Comparison of ENCODE assay signal across 9 mouse cellular contexts in genomic region chr17:24723122-24723880, GRCm38 (mm10). TPM values are rescaled to one million over a fixed set of nuclear protein-coding genes. Genes with fewer than 3 reads are reported as not detected.
A peak's percentile ranks its signal among the peaks of the same experiment; 100 is the strongest.
DNase-seq lines count a peak whose midpoint lies in the region; ATAC-seq lines count a peak whose summit lies in the region.
"Had no signal": no experiment of that assay in that cellular context is flagged by ENCODE, and none has a peak within 500 bp of the region (broad histone marks: within the 10 kb centered on the region; RNA-seq: fewer than 3 reads in every experiment).

No protein-coding gene starts in this region.

- peak overlapping the region; percentile 77 for H3K4me3 ChIP-seq in erythroblast, embryonic 14.5 days (replicated peaks)
- H3K4me3 ChIP-seq in forebrain, embryonic 10.5 days, result peak overlapping the region; percentile 91
- peak overlapping the region; percentile 81 for H3K4me3 ChIP-seq in liver, embryonic 11.5 days (ENCODE audit: low read depth, low read length)

- peak overlapping the region; percentile 76 for H3K9ac ChIP-seq in liver, embryonic 11.5 days (ENCODE audit: low read depth, low read length)

- H3K4me2 ChIP-seq in liver, embryonic 11.5 days, result peak overlapping the region; percentile 80

- H3K27ac ChIP-seq in forebrain, embryonic 10.5 days, result peak overlapping the region; percentile 86
- H3K27ac ChIP-seq in liver, embryonic 11.5 days (ENCODE audit: low read depth, low read length), result peak overlapping the region; percentile 69

- no peaks in the 10 kb centered on the region for H3K9me3 ChIP-seq in erythroblast, embryonic 14.5 days (ENCODE audit: control insufficient read depth, low read length)
- no peaks in the 10 kb centered on the region for H3K9me3 ChIP-seq in forebrain, embryonic 10.5 days
- H3K9me3 ChIP-seq in liver, embryonic 11.5 days (ENCODE audit: control insufficient read depth, low read length), result no peaks in the 10 kb centered on the region

- H3K36me3 ChIP-seq in erythroblast, embryonic 14.5 days (ENCODE audit: control insufficient read depth), result peaks cover 22% of the 10 kb centered on the region
- H3K36me3 ChIP-seq in forebrain, embryonic 10.5 days (replicated peaks), result peaks cover 30% of the 10 kb centered on the region
- peaks cover 12% of the 10 kb centered on the region for H3K36me3 ChIP-seq in liver, embryonic 11.5 days (ENCODE audit: control insufficient read depth, insufficient read depth, low read length)

- peaks cover 57% of the 10 kb centered on the region for H3K4me1 ChIP-seq in erythroblast, embryonic 14.5 days (ENCODE audit: control insufficient read depth)
- peaks cover 43% of the 10 kb centered on the region for H3K4me1 ChIP-seq in forebrain, embryonic 10.5 days
- peaks cover 17% of the 10 kb centered on the region for H3K4me1 ChIP-seq in liver, embryonic 11.5 days (replicated peaks; ENCODE audit: control insufficient read depth, insufficient read depth, low read length)

- peaks cover 6% of the 10 kb centered on the region for H3K27me3 ChIP-seq in erythroblast, embryonic 14.5 days (ENCODE audit: control insufficient read depth)
- peaks cover 5% of the 10 kb centered on the region; the same call in 1 of the 2 replicates for H3K27me3 ChIP-seq in forebrain, embryonic 10.5 days (ENCODE audit: poor library complexity, severe bottlenecking)
- H3K27me3 ChIP-seq in liver, embryonic 11.5 days (replicated peaks; ENCODE audit: control insufficient read depth, insufficient read depth, low read length), result no peaks in the 10 kb centered on the region

- DNase-seq in 3T3-L1 (ENCODE audit: low read depth, low spot score), result peak; percentile 54
- no peak for DNase-seq in forebrain, embryonic 10.5 days (ENCODE audit: extremely low spot score, low spot score)
- peak; percentile 65 for DNase-seq in liver, embryonic 11.5 days (ENCODE audit: low spot score)
- DNase-seq in thymus, postnatal 10 days (ENCODE audit: low spot score in 2 of 2), result no peak
- DNase-seq in spleen, postnatal 36 days (ENCODE audit: low spot score in 2 of 2), result no peak

- no peak for ATAC-seq in erythroblast, adult 5-6 weeks (replicated peaks; ENCODE audit: low FRiP score, poor library complexity, severe bottlenecking)
- no peak for ATAC-seq in liver, embryonic 11.5 days (replicated peaks; ENCODE audit: low FRiP score)
- no peak for ATAC-seq in monocyte, adult 5-6 weeks (replicated peaks; ENCODE audit: insufficient number of reproducible peaks, low FRiP score, low TSS enrichment, poor library complexity, severe bottlenecking)

- WGBS in forebrain, embryonic 10.5 days, result 5% methylated on average over 12 of the region's 12 CpGs
- 2% methylated on average over 12 of the region's 12 CpGs for WGBS in liver, embryonic 11.5 days

RNA-seq across cellular contexts. Expression of gene Ndufb10, which starts 1.0 kb away (rescaled TPM):
- 104 and 106 TPM in 2 replicates for polyA plus RNA-seq in erythroblast, embryonic 14.5 days (2012)
- 52.0 and 124 TPM in 2 replicates for total RNA-seq in erythroblast, adult 5-6 weeks (2015; ENCODE audit: low replicate concordance)
- 74.1 and 90.5 TPM in 2 replicates for total RNA-seq in erythroblast, adult 5-6 weeks (2017; ENCODE audit: low replicate concordance)
- 190 and 194 TPM in 2 replicates for polyA plus RNA-seq in forebrain, embryonic 10.5 days (2016; fragmentation: Nextera tagmentation; extraction: Ambion mirVana)
- 301 and 321 TPM in 2 replicates for polyA plus RNA-seq in liver, embryonic 11.5 days (2014; fragmentation: Nextera tagmentation; extraction: Ambion mirVana)
- 144 to 243 TPM (median 228 TPM) in 3 replicates for total RNA-seq in monocyte, adult 5-6 weeks (2017)

RNA-seq across cellular contexts. Expression of gene Rpl3l, which starts 4.3 kb away (rescaled TPM):
- not detected in 2 replicates for polyA plus RNA-seq in erythroblast, embryonic 14.5 days (2012)
- not detected in 2 replicates for total RNA-seq in erythroblast, adult 5-6 weeks (2015; ENCODE audit: low replicate concordance)
- not detected in 2 replicates for total RNA-seq in erythroblast, adult 5-6 weeks (2017; ENCODE audit: low replicate concordance)
- not detected in 2 replicates for polyA plus RNA-seq in forebrain, embryonic 10.5 days (2016; fragmentation: Nextera tagmentation; extraction: Ambion mirVana)
- not detected in 2 replicates for polyA plus RNA-seq in liver, embryonic 11.5 days (2014; fragmentation: Nextera tagmentation; extraction: Ambion mirVana)
- 4.7 to 14.6 TPM (median 10.2 TPM) in 3 replicates for total RNA-seq in monocyte, adult 5-6 weeks (2017)
- total RNA-seq: hematopoietic stem cell, adult 5-6 weeks had no signal

RNA-seq across cellular contexts. Expression of gene Rps2, which starts 5.4 kb away (rescaled TPM):
- polyA plus RNA-seq in erythroblast, embryonic 14.5 days (2012), result 143 and 504 TPM in 2 replicates
- 1,254 and 1,636 TPM in 2 replicates for total RNA-seq in erythroblast, adult 5-6 weeks (2015; ENCODE audit: low replicate concordance)
- 281 and 355 TPM in 2 replicates for total RNA-seq in erythroblast, adult 5-6 weeks (2017; ENCODE audit: low replicate concordance)
- polyA plus RNA-seq in forebrain, embryonic 10.5 days (2016; fragmentation: Nextera tagmentation; extraction: Ambion mirVana), result 1,888 and 1,960 TPM in 2 replicates
- polyA plus RNA-seq in liver, embryonic 11.5 days (2014; fragmentation: Nextera tagmentation; extraction: Ambion mirVana), result 2,083 and 2,225 TPM in 2 replicates
- 428 to 669 TPM (median 533 TPM) in 3 replicates for total RNA-seq in monocyte, adult 5-6 weeks (2017)

RNA-seq across cellular contexts. Expression of gene Rnf151, which starts 5.4 kb away (rescaled TPM):
- 0.19 TPM in 1 of 2 replicates, not detected in the other for polyA plus RNA-seq in erythroblast, embryonic 14.5 days (2012)
- not detected in 2 replicates for total RNA-seq in erythroblast, adult 5-6 weeks (2015; ENCODE audit: low replicate concordance)
- not detected in 2 replicates for total RNA-seq in erythroblast, adult 5-6 weeks (2017; ENCODE audit: low replicate concordance)
- polyA plus RNA-seq in forebrain, embryonic 10.5 days (2016; fragmentation: Nextera tagmentation; extraction: Ambion mirVana), result 0.43 and 0.69 TPM in 2 replicates
- polyA plus RNA-seq in liver, embryonic 11.5 days (2014; fragmentation: Nextera tagmentation; extraction: Ambion mirVana), result 0.25 and 0.27 TPM in 2 replicates
- total RNA-seq in monocyte, adult 5-6 weeks (2017), result 2.8 TPM in 1 of 3 replicates, not detected in the others
- total RNA-seq: hematopoietic stem cell, adult 5-6 weeks had no signal

RNA-seq across cellular contexts. Expression of gene Msrb1, which starts 13.1 kb away (rescaled TPM):
- polyA plus RNA-seq in erythroblast, embryonic 14.5 days (2012), result 1.5 and 1.7 TPM in 2 replicates
- 177 and 224 TPM in 2 replicates for total RNA-seq in erythroblast, adult 5-6 weeks (2015; ENCODE audit: low replicate concordance)
- total RNA-seq in erythroblast, adult 5-6 weeks (2017; ENCODE audit: low replicate concordance), result 42.8 and 97.5 TPM in 2 replicates
- 22.2 and 22.8 TPM in 2 replicates for polyA plus RNA-seq in forebrain, embryonic 10.5 days (2016; fragmentation: Nextera tagmentation; extraction: Ambion mirVana)
- polyA plus RNA-seq in liver, embryonic 11.5 days (2014; fragmentation: Nextera tagmentation; extraction: Ambion mirVana), result 30.7 and 31.0 TPM in 2 replicates
- total RNA-seq in monocyte, adult 5-6 weeks (2017), result 248 to 361 TPM (median 344 TPM) in 3 replicates

Comparison
In these comparisons a context has a peak if more than half of its experiments do, and no peak if none do; other contexts are left out.
1. DNase-seq: peak in 3T3-L1 (single experiment) and liver, embryonic 11.5 days (single experiment); none in forebrain, embryonic 10.5 days (single experiment), thymus, postnatal 10 days (0 of 2) and spleen, postnatal 36 days (0 of 2).
2. Peak in every context shown above with its lines, with median percentiles within 50 percentile points of each other: H3K4me3 ChIP-seq.